Mouse (Mus musculus) bone marrow macrophage, adult 2 months (primary cell): ENCODE data around the gene Strip2.

ENCODE experiments used
- CTCF ChIP-seq: IDR thresholded peaks from 2 replicates; pipeline ENCODE4 v1.5.1; 2012; ENCODE audit warnings: low read depth, mild to moderate bottlenecking, low read length, moderate library complexity
- POLR2A ChIP-seq: IDR thresholded peaks from 2 replicates; pipeline ENCODE4 v1.6.1; 2012; ENCODE audit warnings: mild to moderate bottlenecking, low read depth, low read length, borderline replicate concordance

DNA sequence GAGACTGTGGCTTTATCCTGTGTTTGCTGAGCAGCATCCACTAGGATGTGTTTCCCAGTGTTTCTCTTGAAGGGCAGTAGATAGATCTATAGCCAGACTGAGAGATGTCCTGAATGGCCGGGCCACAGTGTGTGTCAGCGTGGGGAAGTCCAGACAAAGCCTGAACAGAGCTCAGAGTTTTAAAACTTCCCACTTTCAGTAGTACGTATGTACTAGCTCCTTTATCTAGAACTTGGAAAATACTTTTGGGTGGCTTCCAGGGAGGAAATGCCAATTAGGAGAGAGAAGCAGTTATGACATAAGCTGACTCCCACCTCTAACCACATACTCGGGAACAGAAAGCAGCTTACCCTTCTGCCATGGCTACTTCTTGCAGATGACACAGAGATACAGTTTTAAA is 23.6 kb downstream of the Strip2 start:
- TF ChIP-seq POLR2A (no peak), CTCF (no peak)
